36 mouse cellular contexts compared by ENCODE assay signal in genomic region chr13:64242721-64243120, GRCm38 (mm10).
"Had no signal": no experiment of that assay in that cellular context is flagged by ENCODE, and none has a peak within 500 bp of the region (broad histone marks: within the 10 kb centered on the region; RNA-seq: fewer than 3 reads in every experiment).

No protein-coding gene starts in this region.

- H3K4me1 ChIP-seq: hindbrain, embryonic 10.5 days; hindbrain, embryonic 12.5 days; hindbrain, embryonic 13.5 days; hindbrain, embryonic 15.5 days; intestine, embryonic 15.5 days; kidney, embryonic 15.5 days had no signal

- ATAC-seq: hindbrain, embryonic 16.5 days; hindbrain, postnatal 0 days; inflammation-experienced regulatory T-cells, adult 6 months; intestine, embryonic 15.5 days; intestine, embryonic 16.5 days; intestine, postnatal 0 days had no signal

- H3K4me3 ChIP-seq: heart, adult 2 months; heart, embryonic 10.5 days; heart, embryonic 12.5 days; heart, embryonic 13.5 days; heart, embryonic 15.5 days; hindbrain, embryonic 10.5 days; hindbrain, embryonic 12.5 days; hindbrain, embryonic 13.5 days; hindbrain, embryonic 15.5 days; intestine, embryonic 15.5 days; kidney, embryonic 15.5 days; layer of hippocampus, adult 2 months had no signal

- H3K9me3 ChIP-seq: heart, embryonic 10.5 days; heart, embryonic 12.5 days; heart, embryonic 13.5 days; heart, embryonic 15.5 days; hindbrain, embryonic 10.5 days; hindbrain, embryonic 12.5 days; hindbrain, embryonic 13.5 days; hindbrain, embryonic 15.5 days; intestine, embryonic 15.5 days; kidney, embryonic 15.5 days had no signal

- DNase-seq: heart, adult 2 months; heart, postnatal 10 days; heart, postnatal 14 days; heart, postnatal 36 days; heart, postnatal 4 days; kidney, adult 11 months; kidney, adult 18-20 months; kidney, adult 2 months; kidney, adult 8-10 months; kidney, adult 9 months; kidney, postnatal 10 days; kidney, postnatal 14 days; kidney, postnatal 25 days; kidney, postnatal 36 days; kidney, postnatal 4 days; layer of hippocampus, adult 9-11 months; layer of hippocampus, postnatal 36 days had no signal

- H3K27ac ChIP-seq: heart, adult 2 months; heart, embryonic 10.5 days; heart, embryonic 13.5 days; heart, embryonic 15.5 days; hindbrain, embryonic 10.5 days; hindbrain, embryonic 12.5 days; hindbrain, embryonic 13.5 days; hindbrain, embryonic 14.5 days; hindbrain, embryonic 15.5 days; hindbrain, postnatal 0 days; intestine, embryonic 15.5 days; kidney, embryonic 15.5 days; kidney, postnatal 0 days; layer of hippocampus, adult 2 months had no signal

- H3K9ac ChIP-seq: heart, embryonic 13.5 days; heart, embryonic 15.5 days; hindbrain, embryonic 12.5 days; hindbrain, embryonic 13.5 days; hindbrain, embryonic 14.5 days; hindbrain, embryonic 15.5 days; intestine, embryonic 15.5 days; kidney, embryonic 15.5 days had no signal

- H3K36me3 ChIP-seq: hindbrain, embryonic 12.5 days; hindbrain, embryonic 13.5 days; hindbrain, embryonic 15.5 days; intestine, embryonic 15.5 days had no signal

- H3K4me2 ChIP-seq: heart, embryonic 11.5 days; heart, embryonic 12.5 days; heart, embryonic 13.5 days; heart, embryonic 15.5 days; hindbrain, embryonic 12.5 days; hindbrain, embryonic 13.5 days; hindbrain, embryonic 14.5 days; hindbrain, embryonic 15.5 days; intestine, embryonic 15.5 days; kidney, embryonic 15.5 days had no signal

- H3K27me3 ChIP-seq: heart, embryonic 12.5 days; heart, embryonic 13.5 days; heart, embryonic 15.5 days; hindbrain, embryonic 12.5 days; hindbrain, embryonic 15.5 days; intestine, embryonic 15.5 days; kidney, embryonic 15.5 days had no signal
